Mouse (Mus musculus): ENCODE measurements around the gene Lcn5. TPM values are rescaled to one million over a fixed set of nuclear protein-coding genes. Genes with fewer than 3 reads are reported as not detected.

Lcn5 gene
- polyA plus RNA-seq (2017; shearing (Covaris generic)): not detected

GRCm38 (mm10) chr2:25657652-25658051 is at the start of gene Lcn5:
Lcn5 (plus strand) TSS chr2:25657952.

DNA sequence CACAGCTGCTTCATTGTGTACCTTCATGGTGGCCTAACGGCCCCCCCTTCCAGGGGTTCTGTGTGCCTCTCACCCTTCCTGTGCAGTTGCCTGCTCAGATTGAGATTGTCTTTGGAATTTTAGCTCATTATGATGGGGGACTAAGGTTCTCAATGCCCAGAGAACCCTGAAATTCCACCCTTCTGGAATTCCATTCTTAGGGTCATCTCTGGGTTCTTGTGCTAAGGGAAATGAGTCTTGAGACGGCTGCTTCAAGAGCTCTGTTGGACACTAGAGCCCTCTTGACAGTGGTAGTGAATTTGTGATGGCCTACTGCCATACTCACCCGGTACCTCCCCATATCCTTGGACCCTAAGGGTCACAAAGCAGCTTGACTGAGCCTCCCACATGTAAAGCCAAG is 40.2 kb upstream of the Lcn5 start, which contains the start of gene Ccdc183:
Gene Ccdc183 (minus strand): TSS at position 101 of the 400 bp plus-strand sequence.

GRCm38 (mm10) chr2:25621229-25622200 is 36.2 kb upstream of the Lcn5 start, which contains the start of gene Tmem141:
Tmem141 (minus strand) TSS chr2:25622005.

GRCm38 (mm10) chr2:25627811-25628210 is 29.9 kb upstream of the Lcn5 start, which contains the start of gene Fcna:
Fcna (minus strand) TSS chr2:25628030.

DNA sequence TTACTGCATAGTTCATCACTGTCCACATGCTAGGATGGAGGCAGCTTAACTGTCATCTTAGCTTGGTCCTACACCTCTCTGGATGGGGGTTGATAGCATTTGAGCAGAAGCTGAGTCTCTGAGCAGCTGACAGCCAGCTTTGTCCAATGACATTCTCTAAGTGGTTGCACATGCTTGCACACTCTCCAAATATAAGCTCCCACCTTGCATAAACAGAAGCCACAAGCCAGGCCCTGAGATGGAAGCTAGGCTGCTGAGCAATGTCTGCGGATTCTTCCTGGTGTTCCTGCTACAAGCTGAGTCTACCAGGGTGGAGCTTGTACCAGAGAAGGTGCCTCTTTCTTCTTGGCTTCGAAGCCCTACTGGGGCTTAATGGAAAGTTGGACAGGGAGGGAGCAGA is 4.8 kb upstream of the Lcn5 start, which contains the start of gene Lcn8:
Gene Lcn8 (plus strand): TSS at position 219 of the 400 bp plus-strand sequence.

DNA sequence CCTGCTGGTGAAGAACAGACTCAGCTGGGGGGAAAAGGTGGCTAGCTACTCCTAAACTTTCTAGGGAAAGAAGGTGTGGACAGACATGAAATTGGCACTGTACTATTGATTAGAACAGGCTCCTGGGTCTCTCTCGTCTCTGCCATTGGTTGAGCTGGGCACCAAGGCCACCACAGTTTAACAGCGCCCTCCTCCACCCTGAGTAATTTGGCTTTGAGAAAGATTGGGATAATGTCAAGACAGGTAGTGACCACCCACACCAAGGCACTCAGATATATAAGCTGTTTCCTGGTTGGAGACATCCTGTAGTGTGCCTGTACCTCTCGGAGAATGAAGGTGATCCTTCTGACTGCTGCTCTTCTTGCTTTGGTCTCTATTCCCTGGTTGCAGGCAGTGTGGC is 18.7 kb downstream of the Lcn5 start, which contains the start of gene Lcn6:
Gene Lcn6 (plus strand): TSS at position 301 of the 400 bp plus-strand sequence.

GRCm38 (mm10) chr2:25682426-25682825 is 24.7 kb downstream of the Lcn5 start, which contains the start of gene Lcn10:
Lcn10 (plus strand) TSS chr2:25682726.

GRCm38 (mm10) chr2:25699743-25700142 is 42.0 kb downstream of the Lcn5 start, which contains the start of gene Obp2a:
Obp2a (plus strand) TSS chr2:25700043.

DNA sequence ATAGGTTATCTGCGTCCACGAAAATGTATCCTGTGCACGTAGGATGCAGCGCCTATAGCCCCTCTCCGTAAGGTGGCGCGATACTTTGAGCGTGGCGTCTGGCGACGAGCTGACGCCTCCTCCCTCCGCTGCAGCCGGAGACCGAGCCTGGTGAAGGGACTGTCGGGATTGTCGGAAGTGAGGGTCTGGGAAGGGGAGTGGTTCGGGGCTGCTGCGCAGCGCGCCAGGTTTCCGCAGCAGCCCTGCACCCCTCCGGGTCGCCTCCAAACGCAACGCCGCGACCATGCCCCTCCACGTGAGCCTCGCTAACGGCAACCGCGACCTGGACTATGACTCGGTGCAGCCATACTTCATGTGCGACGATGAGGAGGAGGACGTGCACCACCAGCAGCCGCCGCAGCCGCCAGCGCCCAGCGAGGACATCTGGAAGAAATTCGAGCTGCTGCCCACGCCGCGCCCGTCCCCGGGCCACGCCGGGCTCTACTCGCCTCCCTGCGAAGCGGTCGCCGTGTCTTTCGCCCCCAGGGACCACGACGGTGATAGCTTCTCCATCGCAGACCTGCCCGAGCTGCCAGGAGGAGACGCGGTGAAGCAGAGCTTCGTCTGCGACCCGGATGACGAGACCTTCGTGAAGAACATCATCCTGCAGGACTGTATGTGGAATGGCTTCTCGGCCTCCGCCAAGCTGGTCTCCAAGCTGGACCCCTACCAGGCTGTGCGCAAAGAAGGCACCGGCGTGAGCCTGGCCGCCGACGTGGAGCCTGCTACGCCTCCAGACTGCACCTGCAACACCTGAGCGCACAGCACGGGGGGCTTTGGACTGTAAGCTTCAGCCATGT is 49.1 kb downstream of the Lcn5 start, which contains the start of gene Bmyc:
Gene Bmyc (plus strand): TSS at position 97 of the 839 bp plus-strand sequence.

Other genes starting within 250 kb of the Lcn5 start
- gene Fut7, start 234.7 kb upstream of the Lcn5 start, polyA plus RNA-seq (2017; shearing (Covaris generic)): 10.9 TPM
- gene Abca2, start 229.2 kb upstream of the Lcn5 start, polyA plus RNA-seq (2017; shearing (Covaris generic)): 30.7 TPM
- 3.9 TPM for gene Clic3, start 201.1 kb upstream of the Lcn5 start, polyA plus RNA-seq (2017; shearing (Covaris generic))
- gene Paxx, start 196.9 kb upstream of the Lcn5 start, polyA plus RNA-seq (2017; shearing (Covaris generic)): 100 TPM
- not detected for gene Ptgds, start 187.9 kb upstream of the Lcn5 start, polyA plus RNA-seq (2017; shearing (Covaris generic))
- not detected for gene Lcn12, start 164.0 kb upstream of the Lcn5 start, polyA plus RNA-seq (2017; shearing (Covaris generic))
- gene Fbxw5, start 157.2 kb upstream of the Lcn5 start, polyA plus RNA-seq (2017; shearing (Covaris generic)): 130 TPM
- 10.9 TPM for gene C8g, start 156.2 kb upstream of the Lcn5 start, polyA plus RNA-seq (2017; shearing (Covaris generic))
- 124 TPM for gene Traf2, start 111.0 kb upstream of the Lcn5 start, polyA plus RNA-seq (2017; shearing (Covaris generic))
- 318 TPM for gene Edf1, start 100.1 kb upstream of the Lcn5 start, polyA plus RNA-seq (2017; shearing (Covaris generic))
- gene Mamdc4, start 83.1 kb upstream of the Lcn5 start, polyA plus RNA-seq (2017; shearing (Covaris generic)): 0.45 TPM
- gene Phpt1, start 82.7 kb upstream of the Lcn5 start, polyA plus RNA-seq (2017; shearing (Covaris generic)): 73.4 TPM
- gene Ajm1, start 76.2 kb upstream of the Lcn5 start, polyA plus RNA-seq (2017; shearing (Covaris generic)): not detected
- 17.8 TPM for gene Rabl6, start 49.4 kb upstream of the Lcn5 start, polyA plus RNA-seq (2017; shearing (Covaris generic))
- not detected for gene Ccdc183, start 40.3 kb upstream of the Lcn5 start, polyA plus RNA-seq (2017; shearing (Covaris generic))
- 1.0 TPM for gene Tmem141, start 35.9 kb upstream of the Lcn5 start, polyA plus RNA-seq (2017; shearing (Covaris generic))
- gene Fcna, start 29.9 kb upstream of the Lcn5 start, polyA plus RNA-seq (2017; shearing (Covaris generic)): 16.4 TPM
- not detected for gene Lcn8, start 4.8 kb upstream of the Lcn5 start, polyA plus RNA-seq (2017; shearing (Covaris generic))
- gene Lcn6, start 18.8 kb downstream of the Lcn5 start, polyA plus RNA-seq (2017; shearing (Covaris generic)): not detected
- gene Lcn10, start 24.8 kb downstream of the Lcn5 start, polyA plus RNA-seq (2017; shearing (Covaris generic)): 0.62 TPM
- gene Obp2a, start 42.1 kb downstream of the Lcn5 start, polyA plus RNA-seq (2017; shearing (Covaris generic)): not detected
- gene Bmyc, start 48.8 kb downstream of the Lcn5 start, polyA plus RNA-seq (2017; shearing (Covaris generic)): 179 TPM
- gene Obp2b, start 79.1 kb downstream of the Lcn5 start, polyA plus RNA-seq (2017; shearing (Covaris generic)): not detected
- not detected for gene Lcn3, start 107.6 kb downstream of the Lcn5 start, polyA plus RNA-seq (2017; shearing (Covaris generic))
- gene Lcn11, start 119.1 kb downstream of the Lcn5 start, polyA plus RNA-seq (2017; shearing (Covaris generic)): not detected
- not detected for gene Gm13539, start 124.3 kb downstream of the Lcn5 start, polyA plus RNA-seq (2017; shearing (Covaris generic))
- not detected for gene Glt6d1, start 157.9 kb downstream of the Lcn5 start, polyA plus RNA-seq (2017; shearing (Covaris generic))
- gene Lcn9, start 165.2 kb downstream of the Lcn5 start, polyA plus RNA-seq (2017; shearing (Covaris generic)): not detected
- 0.52 TPM for gene Sohlh1, start 189.3 kb downstream of the Lcn5 start, polyA plus RNA-seq (2017; shearing (Covaris generic))
- gene Kcnt1, start 205.8 kb downstream of the Lcn5 start, polyA plus RNA-seq (2017; shearing (Covaris generic)): 0.72 TPM

All from inflammation-experienced regulatory T-cells, adult 16 weeks (primary cell).